Mouse (Mus musculus) MEL (cell line): ENCODE measurements around the gene Hist1h3c.

Experiments
- CTCF ChIP-seq, 3 experiments: IDR thresholded peaks in 2 of 3; conservative IDR thresholded peaks in 1 of 3; 2 replicates each; pipeline ENCODE4 v1.5.1; 2011 to 2012; ENCODE audit warnings: low read length in 3 of 3, low read depth in 2 of 3, mild to moderate bottlenecking in 2 of 3, improper control_type of control experiment in 1 of 3, inconsistent platforms in 1 of 3, mixed read lengths in 1 of 3, moderate library complexity in 1 of 3; ENCODE audit not compliant: control insufficient read depth in 1 of 3, insufficient read depth in 1 of 3, poor library complexity in 1 of 3, severe bottlenecking in 1 of 3
- GATA1 ChIP-seq: IDR thresholded peaks from 2 replicates; pipeline ENCODE4 v1.6.1; 2011; ENCODE audit warnings: low read depth, low read length, improper control_type of control experiment
- HCFC1 ChIP-seq: IDR thresholded peaks from 2 replicates; pipeline ENCODE4 v1.6.1; 2012; ENCODE audit warnings: low read depth, mild to moderate bottlenecking, inconsistent platforms, low read length, improper control_type of control experiment, moderate library complexity
- POLR2A ChIP-seq, 2 experiments: IDR thresholded peaks; 2 replicates each; pipeline ENCODE4 v1.6.1; 2011 to 2012; ENCODE audit warnings: low read length in 2 of 2, mild to moderate bottlenecking in 2 of 2, control low read depth in 1 of 2, improper control_type of control experiment in 1 of 2, low read depth in 1 of 2, moderate library complexity in 1 of 2; ENCODE audit not compliant: control insufficient read depth in 1 of 2, insufficient read depth in 1 of 2, poor library complexity in 1 of 2
- RAD21 ChIP-seq: IDR thresholded peaks from 2 replicates; pipeline ENCODE4 v1.6.1; 2011; ENCODE audit warnings: mild to moderate bottlenecking, low read depth, low read length, improper control_type of control experiment
- SIN3A ChIP-seq: IDR thresholded peaks from 2 replicates; pipeline ENCODE4 v1.6.1; 2012; ENCODE audit warnings: low read length, improper control_type of control experiment, inconsistent platforms
- USF1 ChIP-seq: IDR thresholded peaks from 2 replicates; pipeline ENCODE4 v1.6.1; 2014; ENCODE audit warnings: low read depth, mild to moderate bottlenecking, inconsistent platforms, low read length, improper control_type of control experiment, moderate library complexity
- USF2 ChIP-seq, 2 experiments: IDR thresholded peaks; 2 replicates each; pipeline ENCODE4 v1.6.1; 2011 to 2012; ENCODE audit warnings: improper control_type of control experiment in 2 of 2, low read length in 2 of 2, borderline replicate concordance in 1 of 2, inconsistent platforms in 1 of 2, low read depth in 1 of 2, mild to moderate bottlenecking in 1 of 2; ENCODE audit not compliant: insufficient read depth in 1 of 2
- ZKSCAN1 ChIP-seq: IDR thresholded peaks from 2 replicates; pipeline ENCODE4 v1.6.1; 2012; ENCODE audit warnings: low read depth, mild to moderate bottlenecking, inconsistent platforms, low read length, improper control_type of control experiment, moderate library complexity
- ZNF384 ChIP-seq: IDR thresholded peaks from 2 replicates; pipeline ENCODE4 v1.6.1; 2012; ENCODE audit warnings: low read depth, mild to moderate bottlenecking, inconsistent platforms, low read length, improper control_type of control experiment

DNA sequence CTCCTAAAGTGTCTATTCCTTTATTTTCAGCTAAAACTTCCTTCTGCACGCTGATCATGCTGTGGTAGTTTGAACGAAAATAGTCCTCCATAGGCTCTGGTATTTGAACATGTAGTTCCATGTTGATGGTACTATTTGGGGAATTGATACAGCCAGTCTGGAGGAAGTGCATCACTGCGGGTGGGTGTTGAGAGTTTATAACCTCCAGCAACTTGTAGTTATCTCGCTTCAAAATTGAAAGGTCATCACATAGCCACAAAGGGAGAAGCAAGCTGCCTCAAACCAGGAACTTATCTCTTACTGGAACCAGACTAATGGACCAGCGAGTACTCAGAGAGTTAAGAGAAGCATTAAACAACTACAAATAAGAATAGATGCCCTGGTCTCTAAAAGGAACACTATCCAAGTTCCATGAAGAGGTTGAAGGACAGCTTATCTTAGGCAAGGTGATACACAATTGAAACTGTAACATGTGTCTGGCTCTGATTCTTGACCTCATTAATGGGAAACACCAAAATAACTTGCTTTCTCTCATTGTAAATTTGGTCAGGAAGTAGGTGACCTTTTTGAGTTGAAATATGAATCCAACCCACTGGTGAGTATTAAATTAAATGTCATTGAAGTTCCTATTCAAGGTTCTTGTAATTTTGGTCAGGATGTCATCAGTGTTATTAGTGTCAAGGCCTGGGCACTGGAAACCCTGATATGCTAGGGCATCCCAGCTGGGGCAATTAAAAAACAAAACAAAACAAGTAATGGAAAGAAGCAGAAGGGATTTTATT, 28.9 kb downstream of the Hist1h3c start:
- TF ChIP-seq HCFC1 (no peak), GATA1 (0 out of 2 replicates have a peak, but pooled peaks have one; percentile 46), SIN3A (no peak), USF1 (no peak), CTCF (IDR thresholded peaks at IDR 0.05 in 2 of 3, conservative IDR thresholded peaks at IDR 0.05 in 1 of 3; ENCODE audit: control insufficient read depth in 1 of 3, insufficient read depth in 1 of 3, low read depth in 2 of 3, low read length in 3 of 3, poor library complexity in 1 of 3, severe bottlenecking in 1 of 3) (no peak), POLR2A (IDR thresholded peaks at IDR 0.05; ENCODE audit: control insufficient read depth in 1 of 2, insufficient read depth in 1 of 2, low read depth in 1 of 2, low read length in 2 of 2, poor library complexity in 1 of 2) (no peak), USF2 (IDR thresholded peaks at IDR 0.05; ENCODE audit: borderline replicate concordance in 1 of 2, insufficient read depth in 1 of 2, low read depth in 1 of 2, low read length in 2 of 2) (no peak), ZNF384 (no peak), RAD21 (no peak), ZKSCAN1 (no peak)
